Mouse (Mus musculus) heart, embryonic 10.5 days (tissue): ENCODE measurements around the gene Apopt1. TPM values are rescaled to one million over a fixed set of nuclear protein-coding genes. Genes with fewer than 3 reads are reported as not detected.

Experiments
- DNase-seq: peaks from one replicate; pipeline ENCODE4 v3.0.0-alpha.2; 2017; ENCODE audit warnings: low spot score
- H3K27ac ChIP-seq: fragments of 300-500 bp; sonication (generic); 2 replicates; pipeline ENCODE4 v1.5.1; 2016; ENCODE audit warnings: mild to moderate bottlenecking
- H3K27me3 ChIP-seq: fragments of 300-500 bp; sonication (generic); 2 replicates; pipeline ENCODE4 v1.6.1; 2016; ENCODE audit warnings: mild to moderate bottlenecking; ENCODE audit not compliant: poor library complexity, insufficient read depth, severe bottlenecking
- H3K36me3 ChIP-seq: fragments of 300-500 bp; sonication (generic); 2 replicates; pipeline ENCODE4 v1.6.1; 2016; ENCODE audit warnings: mild to moderate bottlenecking, moderate library complexity
- H3K4me1 ChIP-seq: fragments of 300-500 bp; sonication (generic); 2 replicates; pipeline ENCODE4 v1.6.1; 2016; ENCODE audit warnings: mild to moderate bottlenecking
- H3K4me3 ChIP-seq: fragments of 300-500 bp; sonication (generic); 2 replicates; pipeline ENCODE4 v1.5.1; 2016; ENCODE audit warnings: mild to moderate bottlenecking, moderate library complexity
- H3K9me3 ChIP-seq: fragments of 300-500 bp; sonication (generic); 2 replicates; pipeline ENCODE4 v1.6.1; 2016; ENCODE audit warnings: mild to moderate bottlenecking, moderate library complexity
- WGBS: fragments of 180-500 bp; shearing (Covaris S2); methylation state at CpG from one replicate; pipeline ENCODE4 v1.1.7; 2016; 5-methylcytosine and 5-hydroxymethylcytosine counted together
- polyA plus RNA-seq: library from polyadenylated mRNA; unstranded; fragments of >200 nt; fragmentation: Nextera tagmentation; extraction: Ambion mirVana; gene quantifications from 2 replicates; pipeline ENCODE4 v1.2.1, GENCODE M21; 2016

Apopt1 gene
- polyA plus RNA-seq, 1 experiment from 2014 or later, result 55.2 TPM

GRCm38 (mm10) chr12:111687350-111688068 is 25.6 kb upstream of the Apopt1 start:
- WGBS, result 30% methylated on average over 14 of the region's 14 CpGs
- Histone ChIP-seq H3K4me1 (peaks cover 77% of the 10 kb centered on the region), H3K27ac (peak overlapping the region; percentile 87)

GRCm38 (mm10) chr12:111688069-111688428 is 25.0 kb upstream of the Apopt1 start:
- H3K27ac ChIP-seq, result peak overlapping the region; percentile 87
- no peaks in the 10 kb centered on the region for H3K27me3 ChIP-seq
- H3K36me3 ChIP-seq, result peaks cover 12% of the 10 kb centered on the region
- H3K4me3 ChIP-seq, result no peak overlapping the region
- WGBS, result 16% methylated on average over 2 of the region's 2 CpGs
- no peaks in the 10 kb centered on the region for H3K9me3 ChIP-seq
- H3K4me1 ChIP-seq, result peaks cover 77% of the 10 kb centered on the region
- DNase-seq, result no peak

More at GRCm38 (mm10) chr12:111687350-111688068, 25.6 kb upstream of the Apopt1 start:
- Histone ChIP-seq H3K4me3 (no peak overlapping the region), H3K36me3 (peaks cover 16% of the 10 kb centered on the region), H3K27me3 (no peaks in the 10 kb centered on the region), H3K9me3 (no peaks in the 10 kb centered on the region)
- no peak for DNase-seq

DNA sequence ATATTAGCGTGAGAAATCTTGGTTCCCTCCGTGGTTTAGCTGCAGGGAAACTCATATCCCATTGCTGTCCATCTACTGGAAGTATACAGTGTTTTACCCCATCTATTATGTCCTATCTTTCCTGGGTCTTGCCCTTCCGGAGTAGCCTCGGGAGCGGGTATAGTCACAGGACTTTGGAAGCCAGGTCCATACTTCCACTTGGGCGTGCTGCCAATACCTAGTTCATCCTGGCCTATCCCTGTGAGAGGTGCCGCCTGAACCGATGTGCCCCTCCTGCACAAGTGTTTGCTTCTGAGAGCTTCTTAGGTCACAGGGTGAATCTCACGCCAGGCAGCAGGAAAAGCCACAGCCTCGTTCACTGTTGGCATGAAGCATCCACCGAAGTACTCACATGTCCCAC is 23.6 kb upstream of the Apopt1 start:
- Histone ChIP-seq H3K4me3 (no peak overlapping the region), H3K36me3 (peaks cover under 1% of the 10 kb centered on the region; the same call in 1 of the 2 replicates), H3K27ac (peak overlapping the region; percentile 53), H3K4me1 (peaks cover 77% of the 10 kb centered on the region), H3K27me3 (no peaks in the 10 kb centered on the region), H3K9me3 (no peaks in the 10 kb centered on the region)
- WGBS, result 79% methylated on average over 11 of the region's 11 CpGs
- DNase-seq, result no peak

DNA sequence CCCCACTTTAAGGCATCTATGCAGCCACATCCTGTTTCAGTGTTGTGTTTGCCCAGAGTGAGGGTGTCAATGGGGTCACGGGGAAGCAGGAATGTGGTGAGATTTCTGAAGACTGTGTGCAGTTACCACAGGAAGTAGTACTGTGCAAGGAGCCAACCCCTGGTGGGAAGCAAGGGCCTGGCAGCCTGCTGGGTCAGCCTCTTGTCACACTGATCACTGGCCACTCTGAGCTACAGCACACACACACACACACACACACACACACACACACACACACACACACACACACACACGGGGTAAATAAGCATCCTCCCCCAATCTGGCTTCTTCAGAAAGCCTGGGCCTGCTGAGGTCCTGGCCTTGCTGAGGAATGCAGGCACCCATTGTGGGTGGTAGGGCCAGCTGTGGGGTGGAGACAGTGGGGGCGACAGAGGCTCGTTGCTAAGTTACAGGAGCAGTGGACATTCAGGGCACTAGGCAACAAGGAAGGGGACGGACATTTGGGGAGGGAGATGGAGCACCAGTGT is 21.7 kb upstream of the Apopt1 start:
- no peak overlapping the region for H3K4me3 ChIP-seq
- H3K36me3 ChIP-seq, result no peaks in the 10 kb centered on the region
- DNase-seq, result no peak
- no peaks in the 10 kb centered on the region for H3K27me3 ChIP-seq
- 29% methylated on average over 5 of the region's 5 CpGs for WGBS
- no peaks in the 10 kb centered on the region for H3K9me3 ChIP-seq
- H3K27ac ChIP-seq, result peak overlapping the region; percentile 65
- H3K4me1 ChIP-seq, result peaks cover 86% of the 10 kb centered on the region

- H3K27me3 ChIP-seq, result no peaks in the 10 kb centered on the region
- H3K4me3 ChIP-seq, result no peak overlapping the region
- 80% methylated on average over 5 of the region's 5 CpGs for WGBS
- no peaks in the 10 kb centered on the region for H3K36me3 ChIP-seq
- no peaks in the 10 kb centered on the region for H3K9me3 ChIP-seq
- H3K27ac ChIP-seq, result peak overlapping the region; percentile 82
- peaks cover 74% of the 10 kb centered on the region for H3K4me1 ChIP-seq
- no peak for DNase-seq
These were observed 20.2 kb upstream of the Apopt1 start for GRCm38 (mm10) chr12:111692899-111693298.

DNA sequence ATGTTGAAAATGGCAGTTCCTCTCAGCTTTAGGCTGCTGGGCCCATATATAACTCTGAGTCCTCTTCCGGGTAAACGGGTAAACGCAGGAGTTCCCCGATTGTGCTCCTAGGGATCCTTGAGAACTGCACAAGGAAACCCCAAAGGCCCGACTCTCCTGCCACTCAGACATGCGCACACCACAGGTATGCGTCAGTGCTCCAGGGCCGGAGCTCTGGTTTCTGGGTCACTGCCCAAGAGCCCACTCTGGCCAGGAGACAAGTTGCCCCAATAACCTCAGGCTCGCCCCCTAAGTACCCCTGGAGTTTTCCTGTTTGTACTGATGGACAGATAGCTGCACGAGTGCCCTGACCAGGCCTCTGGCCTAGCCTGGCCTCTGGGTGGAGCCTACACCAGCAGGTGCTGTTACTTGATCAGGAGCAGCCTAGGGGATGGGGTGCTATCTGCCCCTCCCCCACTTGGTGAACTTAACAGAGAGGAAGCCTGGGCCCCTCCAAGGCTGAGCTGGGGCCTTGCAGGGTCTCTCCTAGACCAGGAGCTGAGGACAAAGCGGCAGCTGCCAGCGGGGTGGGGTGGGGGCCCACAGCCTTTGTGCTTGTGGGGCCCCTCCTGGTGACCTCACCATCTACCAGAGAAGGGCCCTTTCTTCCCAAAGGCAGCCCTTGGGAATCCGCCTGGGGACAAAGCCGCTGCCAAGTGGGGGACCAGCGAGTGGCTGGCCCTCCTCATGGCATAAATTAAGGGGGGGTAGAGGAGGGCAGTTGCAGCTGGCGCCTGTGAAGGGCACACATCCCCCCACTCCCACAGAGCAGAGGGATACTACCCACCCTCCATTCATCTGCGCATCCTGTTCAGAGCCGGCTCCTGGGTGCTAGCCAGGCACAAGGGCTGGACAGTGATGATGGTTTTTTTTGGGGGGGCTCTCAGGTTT is 19.5 kb upstream of the Apopt1 start:
- Histone ChIP-seq H3K4me3 (0 out of 2 replicates have a peak overlapping the region, but pooled peaks have one; percentile 10), H3K4me1 (peaks cover 73% of the 10 kb centered on the region), H3K27me3 (no peaks in the 10 kb centered on the region), H3K36me3 (no peaks in the 10 kb centered on the region), H3K9me3 (no peaks in the 10 kb centered on the region), H3K27ac (peak overlapping the region; percentile 82)
- 47% methylated on average over 18 of the region's 18 CpGs for WGBS
- no peak for DNase-seq

- 18% methylated on average over 12 of the region's 12 CpGs for WGBS
- no peaks in the 10 kb centered on the region for H3K27me3 ChIP-seq
- no peaks in the 10 kb centered on the region for H3K36me3 ChIP-seq
- DNase-seq, result no peak
- peak overlapping the region; percentile 82 for H3K27ac ChIP-seq
- peaks cover 70% of the 10 kb centered on the region for H3K4me1 ChIP-seq
- 0 out of 2 replicates have a peak overlapping the region, but pooled peaks have one; percentile 1 for H3K4me3 ChIP-seq
- H3K9me3 ChIP-seq, result no peaks in the 10 kb centered on the region
These were observed 18.7 kb upstream of the Apopt1 start for GRCm38 (mm10) chr12:111694271-111694781.

DNA sequence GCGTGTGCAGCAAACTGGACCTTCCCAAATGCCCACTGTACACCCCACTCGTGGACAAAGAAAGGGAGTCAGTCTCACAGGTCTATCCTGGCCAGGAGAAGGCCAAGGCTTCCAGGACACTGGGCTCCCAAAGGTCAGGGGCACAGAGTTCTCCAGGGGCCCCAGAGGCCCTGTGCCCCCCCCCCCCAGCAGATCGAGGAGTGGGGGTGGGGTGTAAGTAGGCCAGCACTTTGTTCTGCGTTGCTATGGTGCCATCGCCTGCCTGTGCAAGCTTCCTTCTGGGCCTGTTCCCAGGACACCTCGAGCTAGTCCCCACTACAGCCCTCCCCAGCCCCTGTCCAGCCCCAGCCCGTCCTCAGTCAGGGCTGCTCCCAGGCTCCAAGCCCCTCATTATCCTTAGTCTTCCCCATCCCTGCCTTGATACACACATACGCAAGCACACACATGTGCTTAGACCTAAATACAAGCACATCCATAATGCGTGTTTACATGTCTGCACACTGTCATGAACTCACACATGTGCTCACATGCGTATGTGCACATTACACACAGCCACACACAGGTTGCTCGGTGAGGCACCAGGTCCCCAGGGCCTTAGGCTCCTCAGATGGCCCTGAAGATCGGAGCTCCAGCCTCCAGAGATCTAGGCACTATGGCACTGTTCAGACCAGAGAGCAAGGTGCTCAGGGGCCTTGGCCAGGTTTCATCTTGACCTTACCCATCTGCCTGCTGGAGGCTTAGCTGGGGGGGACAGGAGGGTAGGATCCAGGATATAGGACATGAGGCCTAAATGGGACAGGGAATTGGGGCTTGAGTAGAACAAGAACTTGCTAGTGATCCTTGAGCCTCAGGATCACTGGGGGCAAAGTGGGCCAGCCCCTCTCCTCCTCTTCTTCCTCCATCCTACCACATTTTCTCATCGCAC is 17.9 kb upstream of the Apopt1 start:
- H3K9me3 ChIP-seq, result no peaks in the 10 kb centered on the region
- H3K27me3 ChIP-seq, result no peaks in the 10 kb centered on the region
- 56% methylated on average over 13 of the region's 13 CpGs for WGBS
- peak overlapping the region; percentile 82 for H3K27ac ChIP-seq
- peaks cover 66% of the 10 kb centered on the region for H3K4me1 ChIP-seq
- H3K4me3 ChIP-seq, result no peak overlapping the region
- H3K36me3 ChIP-seq, result no peaks in the 10 kb centered on the region
- DNase-seq, result no peak

GRCm38 (mm10) chr12:111696239-111696638 is 16.8 kb upstream of the Apopt1 start:
- Histone ChIP-seq H3K27ac (0 out of 2 replicates have a peak overlapping the region, but pooled peaks have one; percentile 82), H3K27me3 (no peaks in the 10 kb centered on the region), H3K4me1 (peaks cover 66% of the 10 kb centered on the region), H3K9me3 (no peaks in the 10 kb centered on the region), H3K4me3 (no peak overlapping the region), H3K36me3 (no peaks in the 10 kb centered on the region)
- WGBS, result 23% methylated on average over 6 of the region's 6 CpGs
- no peak for DNase-seq

GRCm38 (mm10) chr12:111697708-111698107 is 15.4 kb upstream of the Apopt1 start:
- no peaks in the 10 kb centered on the region for H3K27me3 ChIP-seq
- no peak for DNase-seq
- H3K27ac ChIP-seq, result peak overlapping the region; percentile 24; the same call in 1 of the 2 replicates
- no peak overlapping the region for H3K4me3 ChIP-seq
- H3K4me1 ChIP-seq, result peaks cover 51% of the 10 kb centered on the region
- no peaks in the 10 kb centered on the region for H3K36me3 ChIP-seq
- H3K9me3 ChIP-seq, result no peaks in the 10 kb centered on the region
- 49% methylated on average over 4 of the region's 4 CpGs for WGBS

DNA sequence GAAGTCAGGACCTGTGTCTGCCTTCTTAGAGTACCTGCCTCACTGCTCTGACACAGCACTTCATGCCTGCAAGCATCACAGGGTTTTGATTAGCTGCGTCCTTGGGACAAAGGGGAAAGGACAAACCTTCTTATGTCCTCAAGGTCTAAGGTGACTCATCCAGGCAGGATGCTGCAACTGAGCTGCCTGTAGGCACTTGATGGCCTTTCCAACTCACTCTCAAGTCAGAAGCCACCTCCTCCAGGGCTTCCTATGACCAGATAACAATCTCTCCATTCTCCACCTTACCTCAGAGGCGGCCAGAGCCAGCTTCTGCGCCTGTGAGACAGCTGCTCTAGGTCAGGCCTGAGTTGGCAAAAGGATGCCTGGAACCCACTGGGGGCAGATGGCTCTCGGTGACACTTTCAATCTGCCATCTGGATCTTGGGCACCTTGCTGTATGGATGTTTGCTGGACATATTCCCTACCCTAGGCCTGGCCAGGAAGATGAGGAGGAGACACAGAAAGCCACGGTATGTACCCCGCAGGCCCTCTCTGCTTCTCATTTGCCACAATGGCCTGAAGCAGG is 14.6 kb upstream of the Apopt1 start:
- Histone ChIP-seq H3K9me3 (no peaks in the 10 kb centered on the region), H3K4me1 (peaks cover 44% of the 10 kb centered on the region), H3K4me3 (no peak overlapping the region), H3K27me3 (peaks cover 2% of the 10 kb centered on the region; the same call in 1 of the 2 replicates), H3K27ac (no peak overlapping the region), H3K36me3 (no peaks in the 10 kb centered on the region)
- WGBS, result 75% methylated on average over 6 of the region's 6 CpGs
- DNase-seq, result no peak
